Mouse (Mus musculus) megakaryocyte-erythroid progenitor cell, adult 5-6 weeks (primary cell): ENCODE results near the gene Pou6f1. TPM values are rescaled to one million over a fixed set of nuclear protein-coding genes. Genes with fewer than 3 reads are reported as not detected.
"Not testable (repeated sequence)": the region's sequence is repeated elsewhere in the genome, so short reads cannot be mapped to it uniquely, and the experiment has no call there.

ENCODE experiments used
- ATAC-seq: replicated peaks from 2 replicates; pipeline ENCODE4 v1.8.0; 2016; ENCODE audit warnings: mild to moderate bottlenecking, inconsistent platforms; ENCODE audit not compliant: severe bottlenecking, poor library complexity, low FRiP score, low TSS enrichment
- total RNA-seq, 2 experiments: library from RNA; stranded (forward) in 1 of 2; stranded (reverse) in 1 of 2; fragments of 200-1000, 215-1000 nt in 1 of 2; fragments of >200 nt in 1 of 2; fragmentation: Nextera tagmentation in 1 of 2; gene quantifications; 2 replicates each; pipeline ENCODE4 v1.2.3; 2014 to 2017

Gene Pou6f1
- total RNA-seq, 2 experiments from 2014 or later: 0.96 TPM; not detected in 1

GRCm38 (mm10) chr15:100585931-100586330 is 13.9 kb downstream of the Pou6f1 start:
- no peak for ATAC-seq

- no peak for ATAC-seq
Observed at GRCm38 (mm10) chr15:100580108-100580507, 19.7 kb downstream of the Pou6f1 start.

- ATAC-seq: no peak
Observed at GRCm38 (mm10) chr15:100577972-100578371, 21.8 kb downstream of the Pou6f1 start.

GRCm38 (mm10) chr15:100576810-100577209 is 23.0 kb downstream of the Pou6f1 start:
- ATAC-seq: no peak

- no peak for ATAC-seq
Observed at GRCm38 (mm10) chr15:100576392-100576791, 23.4 kb downstream of the Pou6f1 start.

GRCm38 (mm10) chr15:100575366-100575765 is 24.4 kb downstream of the Pou6f1 start:
- no peak for ATAC-seq

- ATAC-seq: peak; percentile 45
Observed at GRCm38 (mm10) chr15:100574378-100574777, 25.4 kb downstream of the Pou6f1 start.

- peak; percentile 36 for ATAC-seq
Observed at GRCm38 (mm10) chr15:100573946-100574345, 25.8 kb downstream of the Pou6f1 start.

GRCm38 (mm10) chr15:100569239-100569638 is 30.5 kb downstream of the Pou6f1 start:
- ATAC-seq: no peak

GRCm38 (mm10) chr15:100566531-100566930 is 33.3 kb downstream of the Pou6f1 start:
- no peak for ATAC-seq

GRCm38 (mm10) chr15:100557705-100558433 is 41.9 kb downstream of the Pou6f1 start:
- peak; percentile 67 for ATAC-seq

- no peak for ATAC-seq
Observed at GRCm38 (mm10) chr15:100556378-100556777, 43.4 kb downstream of the Pou6f1 start.

- no peak for ATAC-seq
Observed at GRCm38 (mm10) chr15:100555965-100556364, 43.8 kb downstream of the Pou6f1 start.

- peak; percentile 98 for ATAC-seq
Observed at GRCm38 (mm10) chr15:100551326-100552307, 48.2 kb downstream of the Pou6f1 start, which contains the start of gene Tfcp2. Gene Tfcp2, minus strand, starts transcription at chr15:100552008.

- no peak for ATAC-seq
Observed at GRCm38 (mm10) chr15:100550280-100550679, 49.5 kb downstream of the Pou6f1 start.

GRCm38 (mm10) chr15:100543651-100544030 is 56.1 kb downstream of the Pou6f1 start:
- ATAC-seq: not testable (repeated sequence)

- not testable (repeated sequence) for ATAC-seq
Observed at GRCm38 (mm10) chr15:100542876-100543650, 56.7 kb downstream of the Pou6f1 start.

- ATAC-seq: no peak
Observed at GRCm38 (mm10) chr15:100541426-100541825, 58.4 kb downstream of the Pou6f1 start.

- ATAC-seq: not testable (repeated sequence)
Observed at GRCm38 (mm10) chr15:100541001-100541400, 58.8 kb downstream of the Pou6f1 start.
